Mouse (Mus musculus) limb, embryonic 11.5 days (tissue): ENCODE results near the gene Hoxc11. TPM values are rescaled to one million over a fixed set of nuclear protein-coding genes. Genes with fewer than 3 reads are reported as not detected.

Experiments used
- ATAC-seq: fragments of 200-750 bp; cut with Nextera tagmentation; 2 replicates; pipeline ENCODE4 v1.8.0; 2017; ENCODE audit warnings: low read depth; ENCODE audit not compliant: insufficient number of reproducible peaks, low FRiP score, low TSS enrichment
- DNase-seq: peaks from one replicate; pipeline ENCODE4 v3.0.0-alpha.2; 2015; ENCODE audit warnings: low spot score
- H3K27ac ChIP-seq: fragments of 300-500 bp; sonication (generic); replicated peaks from 2 replicates; pipeline ENCODE4 v1.5.1; 2014; ENCODE audit warnings: low read depth, mild to moderate bottlenecking, low read length
- H3K27me3 ChIP-seq: fragments of 300-500 bp; sonication (generic); 2 replicates; pipeline ENCODE4 v1.6.1; 2014; ENCODE audit warnings: mild to moderate bottlenecking, low read length, mixed read lengths; ENCODE audit not compliant: control insufficient read depth, insufficient read depth
- H3K36me3 ChIP-seq: fragments of 300-500 bp; sonication (generic); 2 replicates; pipeline ENCODE4 v1.6.1; 2014; ENCODE audit warnings: mild to moderate bottlenecking, low read length, moderate library complexity, mixed read lengths; ENCODE audit not compliant: control insufficient read depth, insufficient read depth
- H3K4me1 ChIP-seq: fragments of 300-500 bp; sonication (generic); 2 replicates; pipeline ENCODE4 v1.6.1; 2014; ENCODE audit warnings: low read length, mixed read lengths; ENCODE audit not compliant: control insufficient read depth, insufficient read depth
- H3K4me2 ChIP-seq: fragments of 300-500 bp; sonication (generic); 2 replicates; pipeline ENCODE4 v1.6.1; 2014; ENCODE audit warnings: low read depth, mild to moderate bottlenecking, moderate library complexity; ENCODE audit not compliant: severe bottlenecking
- H3K4me3 ChIP-seq: fragments of 300-500 bp; sonication (generic); 2 replicates; pipeline ENCODE4 v1.5.1; 2014; ENCODE audit warnings: low read depth, low read length
- H3K9ac ChIP-seq: fragments of 300-500 bp; sonication (generic); 2 replicates; pipeline ENCODE4 v1.6.1; 2014; ENCODE audit warnings: mild to moderate bottlenecking, low read length
- H3K9me3 ChIP-seq: fragments of 300-500 bp; sonication (generic); 2 replicates; pipeline ENCODE4 v1.6.1; 2016; ENCODE audit warnings: low read length; ENCODE audit not compliant: control insufficient read depth
- WGBS: fragments of 180-500 bp; shearing (Covaris S2); extraction: QIAGEN DNeasy Blood & Tissue Kit; methylation state at CpG from one replicate; pipeline ENCODE4 v1.1.7; 2014; 5-methylcytosine and 5-hydroxymethylcytosine counted together
- polyA plus RNA-seq: library from polyadenylated mRNA; unstranded; fragments of >200 nt; fragmentation: Nextera tagmentation; extraction: Ambion mirVana; gene quantifications from 2 replicates; pipeline ENCODE4 v1.2.1, GENCODE M21; 2014

Hoxc11 gene
- 5.5 and 5.9 TPM in 2 replicates for polyA plus RNA-seq

- peak within 1 kb of the TSS; percentile 63 for H3K27ac ChIP-seq
- H3K27me3 ChIP-seq, result peaks cover 55% of the 10 kb centered on the region
- peaks cover 17% of the 10 kb centered on the region for H3K4me1 ChIP-seq
- DNase-seq (peak; percentile 75), ATAC-seq (0 out of 2 replicates have a peak, but pooled peaks have one; percentile 4)
- no peaks in the 10 kb centered on the region for H3K36me3 ChIP-seq
- peak within 1 kb of the TSS; percentile 68 for H3K4me2 ChIP-seq
- H3K9me3 ChIP-seq, result no peaks in the 10 kb centered on the region
- under 1% methylated on average over 57 of the region's 57 CpGs for WGBS
- peak within 1 kb of the TSS; percentile 45 for H3K4me3 ChIP-seq
- peak within 1 kb of the TSS; percentile 94 for H3K9ac ChIP-seq
These were observed at the start of gene Hoxc11 for GRCm38 (mm10) chr15:102954192-102955006. Gene Hoxc11, plus strand, starts transcription at chr15:102954427.

DNA sequence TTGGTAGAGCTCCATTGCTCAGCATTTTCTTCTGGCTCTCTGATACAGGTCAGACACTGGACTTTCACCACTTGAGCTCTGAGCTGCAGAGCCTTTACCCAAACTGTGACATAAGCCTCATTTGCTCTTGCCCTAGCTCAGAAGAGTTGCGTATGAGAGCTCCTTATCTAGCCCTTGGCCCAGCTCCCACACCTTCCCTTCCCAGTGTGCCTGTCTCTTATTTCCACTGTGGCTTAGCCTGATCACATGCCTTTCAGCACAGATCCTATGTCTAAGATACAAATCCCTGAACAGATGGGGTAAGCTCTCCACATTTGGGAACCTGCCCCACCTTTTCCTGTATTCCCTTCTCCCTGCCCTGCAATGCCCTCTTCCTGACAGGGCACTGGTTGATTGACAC, 49.3 kb upstream of the Hoxc11 start:
- 56% methylated on average over 1 of the region's 1 CpGs for WGBS
- Histone ChIP-seq H3K27ac (no peak overlapping the region), H3K36me3 (no peaks in the 10 kb centered on the region), H3K9ac (no peak overlapping the region), H3K9me3 (no peaks in the 10 kb centered on the region), H3K27me3 (peaks cover 36% of the 10 kb centered on the region), H3K4me2 (no peak overlapping the region), H3K4me1 (no peaks in the 10 kb centered on the region), H3K4me3 (no peak overlapping the region)
- no peak for DNase-seq
- ATAC-seq, result no peak

DNA sequence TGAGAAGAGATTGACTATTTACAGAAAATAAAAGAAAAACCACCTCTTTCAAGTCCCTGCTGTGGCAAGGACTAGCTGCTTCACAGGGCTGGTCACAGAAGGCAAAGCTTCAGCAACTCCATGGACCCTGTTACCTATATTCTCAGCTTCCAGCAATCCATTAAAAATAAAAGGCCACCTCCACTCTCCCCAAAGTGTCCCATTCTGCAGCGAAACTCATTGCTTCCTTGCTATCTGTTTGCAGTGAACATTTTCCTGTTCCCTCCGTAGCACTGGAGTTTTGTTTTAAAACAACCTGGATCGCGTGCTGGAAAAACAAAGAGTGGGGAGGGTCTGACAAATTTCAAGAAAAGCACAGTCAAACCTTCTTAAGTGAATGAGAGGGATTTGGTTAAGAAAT, 44.7 kb upstream of the Hoxc11 start:
- Histone ChIP-seq H3K27ac (no peak overlapping the region), H3K36me3 (no peaks in the 10 kb centered on the region), H3K4me3 (no peak overlapping the region), H3K4me1 (peaks cover 2% of the 10 kb centered on the region; the same call in 1 of the 2 replicates), H3K4me2 (no peak overlapping the region), H3K9me3 (no peaks in the 10 kb centered on the region), H3K27me3 (peaks cover 69% of the 10 kb centered on the region), H3K9ac (no peak overlapping the region)
- ATAC-seq (no peak), DNase-seq (peak; percentile 46)
- 1% methylated on average over 4 of the region's 4 CpGs for WGBS

DNA sequence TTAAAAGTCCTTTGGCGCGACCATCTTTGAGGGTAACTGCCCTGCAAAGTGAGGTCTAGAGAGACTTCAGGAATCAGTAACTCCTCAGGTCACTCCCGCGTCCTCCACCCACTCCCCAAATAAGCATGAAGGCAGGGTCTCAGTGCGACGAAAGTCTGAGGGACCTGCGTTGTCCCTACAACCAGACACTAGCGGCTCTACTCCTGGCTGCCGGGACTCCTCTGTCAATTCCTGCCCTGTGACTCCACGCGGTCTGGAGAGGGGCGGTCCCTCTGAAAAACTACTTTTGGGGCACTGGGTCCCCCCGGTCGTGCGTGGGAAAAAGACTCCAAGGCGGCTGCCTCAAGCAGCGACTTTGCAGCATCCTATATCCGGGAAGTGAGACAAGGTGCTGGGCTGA, 44.2 kb upstream of the Hoxc11 start:
- Histone ChIP-seq H3K4me1 (peaks cover 2% of the 10 kb centered on the region; the same call in 1 of the 2 replicates), H3K27ac (no peak overlapping the region), H3K4me3 (no peak overlapping the region), H3K4me2 (peak overlapping the region; percentile 8; the same call in 1 of the 2 replicates), H3K36me3 (no peaks in the 10 kb centered on the region), H3K9me3 (no peaks in the 10 kb centered on the region), H3K27me3 (peaks cover 74% of the 10 kb centered on the region), H3K9ac (no peak overlapping the region)
- WGBS, result under 1% methylated on average over 18 of the region's 18 CpGs
- peak; percentile 70 for DNase-seq
- no peak for ATAC-seq

DNA sequence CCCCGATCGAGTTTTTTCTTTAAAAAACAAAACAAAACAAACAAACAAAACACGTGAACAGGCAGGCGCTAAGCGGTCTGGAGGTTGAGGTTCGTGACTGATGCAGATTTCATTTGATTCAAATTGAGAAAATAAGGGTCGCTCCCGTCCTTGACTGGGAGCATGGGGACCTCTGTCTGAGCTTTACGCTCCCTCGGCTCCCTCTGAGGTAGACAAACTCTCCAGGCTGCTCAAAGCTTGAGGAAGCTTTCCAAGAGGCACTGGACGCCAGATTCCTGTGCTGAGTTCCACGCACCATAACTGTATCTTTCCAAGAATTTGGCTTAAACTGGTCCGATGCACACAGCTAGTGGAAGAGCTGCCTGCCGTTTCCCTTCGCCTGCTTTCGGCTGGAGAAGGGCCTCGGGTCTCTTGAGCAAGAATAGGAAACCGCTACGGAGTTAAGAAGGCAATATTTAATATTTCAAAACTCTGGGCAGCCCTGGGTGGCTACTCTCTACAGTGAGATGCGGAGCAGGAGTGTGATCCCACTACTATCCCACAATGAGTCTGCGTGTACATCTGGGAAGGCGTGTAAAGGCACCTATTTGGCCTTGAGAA, 43.6 kb upstream of the Hoxc11 start:
- H3K9ac ChIP-seq, result no peak overlapping the region
- no peak overlapping the region for H3K4me3 ChIP-seq
- WGBS, result 1% methylated on average over 22 of the region's 22 CpGs
- no peaks in the 10 kb centered on the region for H3K36me3 ChIP-seq
- peaks cover 73% of the 10 kb centered on the region for H3K27me3 ChIP-seq
- DNase-seq, result peak; percentile 71
- no peaks in the 10 kb centered on the region for H3K9me3 ChIP-seq
- H3K4me1 ChIP-seq, result peaks cover 2% of the 10 kb centered on the region; the same call in 1 of the 2 replicates
- no peak overlapping the region for H3K4me2 ChIP-seq
- no peak overlapping the region for H3K27ac ChIP-seq
- no peak for ATAC-seq

GRCm38 (mm10) chr15:102913038-102913585, 41.1 kb upstream of the Hoxc11 start:
- Histone ChIP-seq H3K9ac (no peak overlapping the region), H3K36me3 (no peaks in the 10 kb centered on the region), H3K4me2 (no peak overlapping the region), H3K4me3 (no peak overlapping the region), H3K27ac (no peak overlapping the region), H3K9me3 (no peaks in the 10 kb centered on the region), H3K4me1 (peaks cover 2% of the 10 kb centered on the region; the same call in 1 of the 2 replicates), H3K27me3 (peaks cover 84% of the 10 kb centered on the region)
- DNase-seq, result peak; percentile 54
- WGBS, result under 1% methylated on average over 19 of the region's 19 CpGs
- no peak for ATAC-seq

DNA sequence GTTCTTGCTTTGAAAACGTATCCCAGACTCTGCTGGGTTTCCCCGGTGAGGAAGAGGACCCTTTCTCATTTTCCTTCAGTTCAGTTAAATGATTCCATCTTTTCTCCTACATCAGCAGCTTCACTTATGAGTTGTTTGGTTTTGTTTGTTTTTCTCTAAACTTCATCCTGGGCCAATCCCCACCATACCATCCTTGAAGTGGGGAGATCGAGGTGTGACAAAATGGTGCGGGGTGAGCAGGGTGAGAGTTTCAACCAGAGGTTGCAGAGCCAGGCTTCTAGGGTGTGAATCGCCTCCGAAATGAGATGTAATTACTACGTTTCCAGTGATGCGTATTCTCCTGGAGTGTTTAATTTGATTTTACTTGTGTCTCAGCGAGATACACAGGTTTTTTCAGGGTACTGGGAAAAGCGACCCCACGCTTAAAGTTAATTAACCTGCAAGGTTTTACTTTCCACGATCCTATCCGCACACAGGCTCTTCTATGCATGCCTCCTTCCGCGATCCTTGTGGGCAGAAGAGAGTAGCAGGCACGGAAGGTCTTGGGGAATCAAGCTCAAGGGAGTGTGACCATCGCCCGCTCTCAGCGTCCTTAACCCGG, 36.2 kb upstream of the Hoxc11 start:
- Histone ChIP-seq H3K4me2 (no peak overlapping the region), H3K9ac (no peak overlapping the region), H3K4me1 (peaks cover 6% of the 10 kb centered on the region; the same call in 1 of the 2 replicates), H3K27ac (no peak overlapping the region), H3K9me3 (no peaks in the 10 kb centered on the region), H3K27me3 (peaks cover 90% of the 10 kb centered on the region), H3K36me3 (no peaks in the 10 kb centered on the region), H3K4me3 (no peak overlapping the region)
- DNase-seq (peak; percentile 58), ATAC-seq (no peak)
- WGBS, result under 1% methylated on average over 20 of the region's 20 CpGs

DNA sequence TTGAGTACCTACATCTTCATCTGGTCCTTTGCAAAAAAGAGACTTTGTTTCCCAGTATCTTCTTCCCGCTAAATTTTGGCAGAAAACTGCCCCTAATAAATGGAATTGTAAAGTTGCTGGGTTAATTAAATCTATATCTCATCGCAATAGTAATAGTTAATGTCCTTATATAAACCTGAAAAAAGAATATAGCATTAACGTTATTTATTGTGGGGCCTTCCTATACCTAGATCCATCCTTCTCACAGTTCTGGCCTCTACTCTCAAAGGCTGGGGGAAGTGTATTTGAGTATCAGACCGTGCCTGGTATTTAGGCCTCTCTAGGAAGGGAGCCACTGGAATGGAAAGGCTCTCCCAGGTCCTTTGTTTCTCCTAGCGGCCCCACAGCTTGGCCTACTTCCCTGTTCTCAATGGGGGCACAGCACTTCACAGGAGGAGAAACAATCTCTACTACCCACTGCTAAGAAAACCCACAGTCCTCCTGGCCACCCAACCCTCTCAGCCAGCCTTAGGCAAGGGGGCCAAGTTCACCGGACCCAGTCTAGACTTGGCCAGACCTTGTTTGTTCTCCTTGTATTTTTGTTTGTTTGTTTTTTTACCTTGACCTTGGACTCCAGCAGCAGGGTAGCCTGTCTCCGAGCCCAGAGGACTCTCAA, 35.5 kb upstream of the Hoxc11 start:
- WGBS, result 3% methylated on average over 7 of the region's 7 CpGs
- no peak for ATAC-seq
- Histone ChIP-seq H3K9ac (no peak overlapping the region), H3K36me3 (no peaks in the 10 kb centered on the region), H3K4me1 (peaks cover 6% of the 10 kb centered on the region; the same call in 1 of the 2 replicates), H3K9me3 (no peaks in the 10 kb centered on the region), H3K27ac (no peak overlapping the region), H3K27me3 (peaks cover 91% of the 10 kb centered on the region), H3K4me3 (no peak overlapping the region), H3K4me2 (no peak overlapping the region)
- DNase-seq, result peak; percentile 42
